Mouse (Mus musculus) midbrain, embryonic 13.5 days (tissue): ENCODE data around the gene Vps29. TPM values are rescaled to one million over a fixed set of nuclear protein-coding genes. Genes with fewer than 3 reads are reported as not detected.

Source experiments
- ATAC-seq: fragments of 200-750 bp; cut with Nextera tagmentation; 2 replicates; pipeline ENCODE4 v1.8.0; 2017; ENCODE audit warnings: mild to moderate bottlenecking, moderate TSS enrichment, moderate library complexity
- H3K27ac ChIP-seq: fragments of 300-500 bp; sonication (generic); 2 replicates; pipeline ENCODE4 v1.5.1; 2015; ENCODE audit warnings: inconsistent platforms, mild to moderate bottlenecking, moderate library complexity
- H3K27me3 ChIP-seq: fragments of 300-500 bp; sonication (generic); 2 replicates; pipeline ENCODE4 v1.6.1; 2015; ENCODE audit warnings: mild to moderate bottlenecking, inconsistent platforms
- H3K36me3 ChIP-seq: fragments of 300-500 bp; sonication (generic); 2 replicates; pipeline ENCODE4 v1.6.1; 2015; ENCODE audit warnings: mild to moderate bottlenecking, inconsistent platforms
- H3K4me1 ChIP-seq: fragments of 300-500 bp; sonication (generic); replicated peaks from 2 replicates; pipeline ENCODE4 v1.6.1; 2015; ENCODE audit warnings: inconsistent platforms
- H3K4me2 ChIP-seq: fragments of 300-500 bp; sonication (generic); replicated peaks from 2 replicates; pipeline ENCODE4 v1.6.1; 2015; ENCODE audit warnings: moderate library complexity, mild to moderate bottlenecking, inconsistent platforms
- H3K4me3 ChIP-seq: fragments of 300-500 bp; sonication (generic); replicated peaks from 2 replicates; pipeline ENCODE4 v1.5.1; 2015; ENCODE audit warnings: mild to moderate bottlenecking, inconsistent platforms
- H3K9ac ChIP-seq: fragments of 300-500 bp; sonication (generic); replicated peaks from 2 replicates; pipeline ENCODE4 v1.6.1; 2015; ENCODE audit warnings: mild to moderate bottlenecking, inconsistent platforms
- H3K9me3 ChIP-seq: fragments of 300-500 bp; sonication (generic); 2 replicates; pipeline ENCODE4 v1.6.1; 2016; ENCODE audit warnings: mild to moderate bottlenecking, inconsistent platforms
- WGBS: fragments of 180-500 bp; shearing (Covaris S2); methylation state at CpG from one replicate; pipeline ENCODE4 v1.1.7; 2015; 5-methylcytosine and 5-hydroxymethylcytosine counted together
- polyA plus RNA-seq: library from polyadenylated mRNA; unstranded; fragments of >200 nt; fragmentation: Nextera tagmentation; extraction: Ambion mirVana; gene quantifications from 2 replicates; pipeline ENCODE4 v1.2.1, GENCODE M21; 2015

Vps29 gene
- polyA plus RNA-seq, 1 experiment from 2014 or later: 269 TPM

- Histone ChIP-seq H3K4me3 (no peak overlapping the region), H3K27ac (no peak overlapping the region), H3K4me2 (no peak overlapping the region), H3K9me3 (peaks cover 3% of the 10 kb centered on the region; the same call in 1 of the 2 replicates), H3K36me3 (peaks cover 72% of the 10 kb centered on the region), H3K4me1 (0 out of 2 replicates have a peak, but pooled peaks cover 4% of the 10 kb centered on the region), H3K9ac (no peak overlapping the region), H3K27me3 (no peaks in the 10 kb centered on the region)
- ATAC-seq: no peak
- WGBS: 96% methylated on average over 10 of the region's 10 CpGs
Observed at GRCm38 (mm10) chr5:122405537-122405936, 51.4 kb downstream of the Vps29 start.

- ATAC-seq: no peak
- peaks cover 36% of the 10 kb centered on the region for H3K36me3 ChIP-seq
- no peak overlapping the region for H3K9ac ChIP-seq
- no peaks in the 10 kb centered on the region for H3K4me1 ChIP-seq
- no peak overlapping the region for H3K4me3 ChIP-seq
- H3K27me3 ChIP-seq: no peaks in the 10 kb centered on the region
- 89% methylated on average over 19 of the region's 19 CpGs for WGBS
- no peak overlapping the region for H3K4me2 ChIP-seq
- H3K27ac ChIP-seq: no peak overlapping the region
- peaks cover 3% of the 10 kb centered on the region; the same call in 1 of the 2 replicates for H3K9me3 ChIP-seq
Observed at GRCm38 (mm10) chr5:122409692-122410645, 55.8 kb downstream of the Vps29 start.

- Histone ChIP-seq H3K4me2 (no peak overlapping the region), H3K4me1 (no peaks in the 10 kb centered on the region), H3K36me3 (peaks cover 16% of the 10 kb centered on the region), H3K9ac (no peak overlapping the region), H3K9me3 (no peaks in the 10 kb centered on the region; the same call in 1 of the 2 replicates), H3K27ac (no peak overlapping the region), H3K4me3 (no peak overlapping the region), H3K27me3 (no peaks in the 10 kb centered on the region)
- WGBS: 88% methylated on average over 5 of the region's 5 CpGs
- ATAC-seq: no peak
Observed at GRCm38 (mm10) chr5:122411892-122412291, 57.7 kb downstream of the Vps29 start.

- peaks cover 12% of the 10 kb centered on the region for H3K36me3 ChIP-seq
- no peak for ATAC-seq
- WGBS: 73% methylated on average over 6 of the region's 6 CpGs
- no peak overlapping the region for H3K4me3 ChIP-seq
- H3K4me2 ChIP-seq: no peak overlapping the region
- no peaks in the 10 kb centered on the region; the same call in 1 of the 2 replicates for H3K9me3 ChIP-seq
- no peak overlapping the region for H3K27ac ChIP-seq
- H3K9ac ChIP-seq: no peak overlapping the region
- no peaks in the 10 kb centered on the region for H3K27me3 ChIP-seq
- no peaks in the 10 kb centered on the region for H3K4me1 ChIP-seq
Observed at GRCm38 (mm10) chr5:122412826-122413225, 58.7 kb downstream of the Vps29 start.

GRCm38 (mm10) chr5:122414351-122414750, 60.2 kb downstream of the Vps29 start:
- 94% methylated on average over 5 of the region's 5 CpGs for WGBS
- Histone ChIP-seq H3K4me1 (no peaks in the 10 kb centered on the region), H3K27me3 (no peaks in the 10 kb centered on the region), H3K4me2 (no peak overlapping the region), H3K36me3 (peaks cover 12% of the 10 kb centered on the region), H3K9ac (no peak overlapping the region), H3K27ac (no peak overlapping the region), H3K9me3 (no peaks in the 10 kb centered on the region; the same call in 1 of the 2 replicates), H3K4me3 (no peak overlapping the region)
- ATAC-seq: no peak

Other genes with a start within 250 kb of the Vps29 start
- gene Ccdc63, start 213.5 kb upstream of the Vps29 start, polyA plus RNA-seq: not detected in 2 replicates
- 235 and 262 TPM in 2 replicates for gene Ppp1cc, start 196.1 kb upstream of the Vps29 start, polyA plus RNA-seq
- gene Hvcn1, start 147.6 kb upstream of the Vps29 start, polyA plus RNA-seq: 4.0 and 4.1 TPM in 2 replicates
- 6.2 and 6.4 TPM in 2 replicates for gene Tctn1, start 89.9 kb upstream of the Vps29 start, polyA plus RNA-seq
- gene Pptc7, start 70.0 kb upstream of the Vps29 start, polyA plus RNA-seq: 8.0 and 9.1 TPM in 2 replicates
- gene Rad9b, start 136 bp upstream of the Vps29 start, polyA plus RNA-seq: 21.8 and 22.6 TPM in 2 replicates
- 50.8 and 51.8 TPM in 2 replicates for gene Gpn3, start 17.5 kb downstream of the Vps29 start, polyA plus RNA-seq
- gene Fam216a, start 18.0 kb downstream of the Vps29 start, polyA plus RNA-seq: 128 and 135 TPM in 2 replicates
- 140 and 173 TPM in 2 replicates for gene Arpc3, start 37.5 kb downstream of the Vps29 start, polyA plus RNA-seq
- gene Anapc7, start 67.3 kb downstream of the Vps29 start, polyA plus RNA-seq: 52.7 and 53.9 TPM in 2 replicates
- 35.7 and 40.0 TPM in 2 replicates for gene Atp2a2, start 147.9 kb downstream of the Vps29 start, polyA plus RNA-seq